Mouse (Mus musculus) intestine, embryonic 16.5 days (tissue): ENCODE results near the gene Plcb1. TPM values are rescaled to one million over a fixed set of nuclear protein-coding genes. Genes with fewer than 3 reads are reported as not detected.

Experiments used
- ATAC-seq: fragments of 200-750 bp; cut with Nextera tagmentation; 2 replicates; pipeline ENCODE4 v1.8.0; 2017; ENCODE audit warnings: moderate TSS enrichment, moderate library complexity
- H3K27ac ChIP-seq: fragments of 300-500 bp; sonication (generic); 2 replicates; pipeline ENCODE4 v1.5.1; 2014; ENCODE audit warnings: mild to moderate bottlenecking, low read length
- H3K27me3 ChIP-seq: fragments of 300-500 bp; sonication (generic); replicated peaks from 2 replicates; pipeline ENCODE4 v1.6.1; 2014; ENCODE audit warnings: low read length, control low read depth, mixed read lengths; ENCODE audit not compliant: control insufficient read depth, insufficient read depth
- H3K36me3 ChIP-seq: fragments of 300-500 bp; sonication (generic); 2 replicates; pipeline ENCODE4 v1.6.1; 2014; ENCODE audit warnings: low read length, control low read depth; ENCODE audit not compliant: control insufficient read depth, insufficient read depth
- H3K4me1 ChIP-seq: fragments of 300-500 bp; sonication (generic); 2 replicates; pipeline ENCODE4 v1.6.1; 2014; ENCODE audit warnings: low read length, control low read depth, mixed read lengths; ENCODE audit not compliant: control insufficient read depth, insufficient read depth
- H3K4me2 ChIP-seq: fragments of 300-500 bp; sonication (generic); 2 replicates; pipeline ENCODE4 v1.6.1; 2014; ENCODE audit warnings: low read depth, low read length, control low read depth
- H3K4me3 ChIP-seq: fragments of 300-500 bp; sonication (generic); 2 replicates; pipeline ENCODE4 v1.5.1; 2014; ENCODE audit warnings: mild to moderate bottlenecking, low read length
- H3K9ac ChIP-seq: fragments of 300-500 bp; sonication (generic); 2 replicates; pipeline ENCODE4 v1.6.1; 2014; ENCODE audit warnings: low read depth, low read length
- H3K9me3 ChIP-seq: fragments of 300-500 bp; sonication (generic); 2 replicates; pipeline ENCODE4 v1.6.1; 2016; ENCODE audit warnings: low read length, control low read depth; ENCODE audit not compliant: control insufficient read depth
- WGBS: fragments of 180-500 bp; shearing (Covaris S2); extraction: QIAGEN DNeasy Blood & Tissue Kit; methylation state at CpG from one replicate; pipeline ENCODE4 v1.1.7; 2014; 5-methylcytosine and 5-hydroxymethylcytosine counted together
- polyA plus RNA-seq: library from polyadenylated mRNA; unstranded; fragments of >200 nt; fragmentation: Nextera tagmentation; extraction: Ambion mirVana; gene quantifications from 2 replicates; pipeline ENCODE4 v1.2.1, GENCODE M21; 2015

Plcb1 gene
- polyA plus RNA-seq, 1 experiment from 2014 or later, result 7.8 TPM

- Histone ChIP-seq H3K9ac (no peak overlapping the region), H3K27me3 (no peaks in the 10 kb centered on the region), H3K36me3 (no peaks in the 10 kb centered on the region), H3K4me1 (no peaks in the 10 kb centered on the region), H3K9me3 (no peaks in the 10 kb centered on the region), H3K4me3 (no peak overlapping the region), H3K27ac (no peak overlapping the region), H3K4me2 (no peak overlapping the region)
- no peak for ATAC-seq
- WGBS, result 95% methylated on average over 4 of the region's 4 CpGs
Observed at GRCm38 (mm10) chr2:135106649-135107048, 320.8 kb downstream of the Plcb1 start.

GRCm38 (mm10) chr2:135108607-135109006 is 322.7 kb downstream of the Plcb1 start:
- H3K36me3 ChIP-seq, result no peaks in the 10 kb centered on the region
- no peaks in the 10 kb centered on the region for H3K4me1 ChIP-seq
- no peaks in the 10 kb centered on the region for H3K9me3 ChIP-seq
- H3K4me2 ChIP-seq, result no peak overlapping the region
- no peaks in the 10 kb centered on the region for H3K27me3 ChIP-seq
- no peak overlapping the region for H3K27ac ChIP-seq
- WGBS, result 68% methylated on average over 2 of the region's 2 CpGs
- H3K9ac ChIP-seq, result no peak overlapping the region
- no peak overlapping the region for H3K4me3 ChIP-seq
- ATAC-seq, result no peak

GRCm38 (mm10) chr2:135114501-135115128 is 328.7 kb downstream of the Plcb1 start:
- WGBS, result 82% methylated on average over 3 of the region's 3 CpGs

GRCm38 (mm10) chr2:135123057-135123456 is 337.2 kb downstream of the Plcb1 start:
- Histone ChIP-seq H3K4me3 (no peak overlapping the region), H3K4me2 (no peak overlapping the region), H3K4me1 (no peaks in the 10 kb centered on the region), H3K9me3 (no peaks in the 10 kb centered on the region), H3K36me3 (no peaks in the 10 kb centered on the region), H3K27me3 (no peaks in the 10 kb centered on the region), H3K9ac (no peak overlapping the region), H3K27ac (no peak overlapping the region)
- WGBS, result 82% methylated on average over 4 of the region's 4 CpGs
- ATAC-seq, result no peak

More at GRCm38 (mm10) chr2:135114501-135115128, 328.7 kb downstream of the Plcb1 start:
- Histone ChIP-seq H3K9me3 (no peaks in the 10 kb centered on the region), H3K4me2 (no peak overlapping the region), H3K36me3 (no peaks in the 10 kb centered on the region), H3K4me3 (no peak overlapping the region), H3K4me1 (no peaks in the 10 kb centered on the region), H3K9ac (no peak overlapping the region), H3K27me3 (no peaks in the 10 kb centered on the region), H3K27ac (no peak overlapping the region)
- ATAC-seq, result no peak

- no peak for ATAC-seq
Observed at GRCm38 (mm10) chr2:135123695-135124343, 338.0 kb downstream of the Plcb1 start.

GRCm38 (mm10) chr2:135140576-135140975 is 354.7 kb downstream of the Plcb1 start:
- H3K36me3 ChIP-seq, result no peaks in the 10 kb centered on the region
- ATAC-seq, result no peak
- H3K27me3 ChIP-seq, result no peaks in the 10 kb centered on the region
- H3K4me1 ChIP-seq, result no peaks in the 10 kb centered on the region
- H3K4me2 ChIP-seq, result no peak overlapping the region
- no peak overlapping the region for H3K9ac ChIP-seq
- 10% methylated on average over 7 of the region's 8 CpGs for WGBS
- no peak overlapping the region for H3K27ac ChIP-seq
- no peak overlapping the region for H3K4me3 ChIP-seq
- no peaks in the 10 kb centered on the region for H3K9me3 ChIP-seq

More at GRCm38 (mm10) chr2:135123695-135124343, 338.0 kb downstream of the Plcb1 start:
- H3K36me3 ChIP-seq, result no peaks in the 10 kb centered on the region
- no peaks in the 10 kb centered on the region for H3K4me1 ChIP-seq
- H3K4me3 ChIP-seq, result no peak overlapping the region
- no peak overlapping the region for H3K4me2 ChIP-seq
- H3K9ac ChIP-seq, result no peak overlapping the region
- no peaks in the 10 kb centered on the region for H3K9me3 ChIP-seq
- no peak overlapping the region for H3K27ac ChIP-seq
- no peaks in the 10 kb centered on the region for H3K27me3 ChIP-seq
- WGBS, result 75% methylated on average over 4 of the region's 4 CpGs

GRCm38 (mm10) chr2:135152289-135152688 is 366.4 kb downstream of the Plcb1 start:
- Histone ChIP-seq H3K4me2 (no peak overlapping the region), H3K27me3 (no peaks in the 10 kb centered on the region), H3K4me1 (no peaks in the 10 kb centered on the region), H3K36me3 (no peaks in the 10 kb centered on the region), H3K9me3 (no peaks in the 10 kb centered on the region), H3K27ac (no peak overlapping the region), H3K9ac (no peak overlapping the region), H3K4me3 (no peak overlapping the region)
- ATAC-seq, result no peak
- 58% methylated on average over 7 of the region's 7 CpGs for WGBS

GRCm38 (mm10) chr2:135153248-135153647 is 367.4 kb downstream of the Plcb1 start:
- ATAC-seq, result no peak
- H3K4me2 ChIP-seq, result no peak overlapping the region
- WGBS, result 80% methylated on average over 4 of the region's 4 CpGs
- H3K27me3 ChIP-seq, result no peaks in the 10 kb centered on the region
- no peaks in the 10 kb centered on the region for H3K36me3 ChIP-seq
- H3K27ac ChIP-seq, result no peak overlapping the region
- H3K9me3 ChIP-seq, result no peaks in the 10 kb centered on the region
- no peak overlapping the region for H3K9ac ChIP-seq
- H3K4me1 ChIP-seq, result no peaks in the 10 kb centered on the region
- no peak overlapping the region for H3K4me3 ChIP-seq

- WGBS, result 84% methylated on average over 7 of the region's 7 CpGs
- Histone ChIP-seq H3K4me1 (no peaks in the 10 kb centered on the region), H3K27me3 (no peaks in the 10 kb centered on the region), H3K27ac (no peak overlapping the region), H3K4me2 (no peak overlapping the region), H3K9ac (no peak overlapping the region), H3K9me3 (no peaks in the 10 kb centered on the region), H3K4me3 (no peak overlapping the region), H3K36me3 (no peaks in the 10 kb centered on the region)
- no peak for ATAC-seq
Observed at GRCm38 (mm10) chr2:135156055-135156454, 370.2 kb downstream of the Plcb1 start.
